Mouse (Mus musculus): ENCODE results near the gene Cyp2c66. TPM values are rescaled to one million over a fixed set of nuclear protein-coding genes. Genes with fewer than 3 reads are reported as not detected.

Gene Cyp2c66
- total RNA-seq (2023), result not detected

DNA sequence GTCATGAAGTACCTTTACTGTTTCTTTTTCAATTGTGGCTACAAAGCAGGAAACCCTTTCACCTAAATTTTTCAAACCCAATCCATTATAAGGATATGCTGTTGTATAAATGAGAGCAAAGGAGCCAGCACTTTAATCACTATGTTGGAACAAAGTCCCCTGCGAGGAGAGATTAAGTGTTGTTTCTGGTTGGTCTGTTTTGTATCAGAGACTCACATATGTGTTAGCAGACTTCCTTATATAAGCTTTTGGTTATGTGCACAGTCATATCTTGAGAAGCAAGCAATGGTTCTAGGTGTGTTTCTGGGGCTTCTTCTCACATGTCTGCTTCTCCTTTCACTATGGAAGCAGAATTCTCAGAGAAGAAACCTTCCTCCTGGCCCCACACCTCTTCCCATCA lies at the start of gene Cyp2c66:
Cyp2c66 (plus strand) TSS at position 255 of the 400 bp plus-strand sequence.

Other genes starting within 250 kb of the Cyp2c66 start
- gene Hells, start 183.0 kb upstream of the Cyp2c66 start, total RNA-seq (2023), result 1 to 10 TPM; 4.5 to 4.7 TPM
- gene Cyp2c55, start 106.9 kb upstream of the Cyp2c66 start, total RNA-seq (2023), result not detected
- gene Cyp2c65, start 52.9 kb upstream of the Cyp2c66 start, total RNA-seq (2023), result not detected
- gene Cyp2c29, start 155.5 kb downstream of the Cyp2c66 start, total RNA-seq (2023), result not detected

Data from monocyte, adult 59 days (primary cell).